Mouse (Mus musculus): ENCODE measurements around the gene Epb41l2. TPM values are rescaled to one million over a fixed set of nuclear protein-coding genes. Genes with fewer than 3 reads are reported as not detected.

Epb41l2 gene
- polyA plus RNA-seq (2012; rRNA removed): 64.7 and 81.2 TPM in 2 replicates

DNA sequence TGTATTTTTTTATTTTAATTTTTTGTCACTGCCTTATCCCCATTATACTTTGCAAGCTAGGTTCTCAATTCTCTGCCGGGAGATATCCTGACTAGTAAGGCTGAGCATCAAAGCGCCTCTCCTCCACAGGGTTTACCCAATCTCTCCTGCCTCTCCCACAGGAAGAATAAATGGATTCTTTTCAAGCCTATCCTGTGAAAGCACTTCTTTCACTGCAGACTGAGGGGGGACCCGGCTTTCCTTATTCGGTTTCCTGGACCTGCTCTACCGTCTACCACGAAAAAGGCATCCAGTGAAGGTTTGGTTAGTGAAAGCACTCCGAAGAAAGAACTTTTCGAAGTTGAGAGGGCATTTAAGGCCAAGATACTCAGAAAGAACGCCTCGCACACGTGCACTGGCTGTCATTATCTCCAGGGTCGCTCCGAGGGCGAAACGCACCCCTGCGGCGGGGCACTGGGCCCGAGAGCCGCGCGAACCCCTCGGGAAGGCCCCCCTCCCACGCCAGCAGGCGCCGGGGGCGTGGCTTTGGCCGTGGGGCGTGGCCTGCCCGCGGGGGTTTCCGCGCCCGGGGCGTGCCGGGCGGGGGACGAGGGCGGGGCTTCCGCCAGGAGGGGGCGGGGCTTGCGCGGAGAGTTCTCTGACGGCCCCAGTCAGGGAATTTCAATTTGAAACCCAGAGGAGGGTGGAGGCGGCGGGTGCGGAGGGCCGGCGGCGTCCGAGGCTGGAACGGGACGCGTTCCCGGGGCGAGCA, at the start of gene Epb41l2:
Gene Epb41l2, plus strand, starts transcription at position 591 of the 751 bp plus-strand sequence.

DNA sequence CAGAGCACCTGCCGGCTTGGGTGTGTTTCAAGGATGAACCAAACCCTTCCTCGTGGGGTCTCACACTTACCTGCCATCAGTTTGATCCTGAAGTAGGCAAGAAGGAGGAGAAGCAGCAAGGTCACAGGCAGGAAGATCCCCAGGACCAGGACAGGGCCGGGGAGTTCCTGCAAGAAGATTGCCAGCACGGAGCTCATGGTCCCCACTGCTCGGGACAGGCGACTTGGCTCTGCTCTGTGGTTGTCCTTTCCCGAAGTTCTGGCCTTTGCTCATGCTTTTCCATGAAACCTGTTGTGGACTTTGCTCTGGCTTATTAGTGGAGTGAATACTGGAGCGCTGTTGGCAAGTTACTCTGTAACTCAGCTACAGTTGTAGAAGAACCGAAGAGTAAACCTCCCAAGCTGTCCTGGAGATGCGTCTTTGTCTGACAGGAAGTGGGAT, 176.3 kb downstream of the Epb41l2 start, which contains the start of gene Smlr1:
Gene Smlr1, minus strand, starts transcription at position 377 of the 441 bp plus-strand sequence.

Other genes starting within 250 kb of the Epb41l2 start
- gene Akap7, start 51.9 kb upstream of the Epb41l2 start, polyA plus RNA-seq (2012; rRNA removed): 53.0 and 57.0 TPM in 2 replicates
- 0.08 and 0.17 TPM in 2 replicates for gene Smlr1, start 176.5 kb downstream of the Epb41l2 start, polyA plus RNA-seq (2012; rRNA removed)